Mouse (Mus musculus): Measurements from ENCODE around the gene Tmem159. TPM values are rescaled to one million over a fixed set of nuclear protein-coding genes. Genes with fewer than 3 reads are reported as not detected.

Tmem159 gene
- total RNA-seq, 2 experiments from 2014 or later, result 94.4 to 118 TPM

DNA sequence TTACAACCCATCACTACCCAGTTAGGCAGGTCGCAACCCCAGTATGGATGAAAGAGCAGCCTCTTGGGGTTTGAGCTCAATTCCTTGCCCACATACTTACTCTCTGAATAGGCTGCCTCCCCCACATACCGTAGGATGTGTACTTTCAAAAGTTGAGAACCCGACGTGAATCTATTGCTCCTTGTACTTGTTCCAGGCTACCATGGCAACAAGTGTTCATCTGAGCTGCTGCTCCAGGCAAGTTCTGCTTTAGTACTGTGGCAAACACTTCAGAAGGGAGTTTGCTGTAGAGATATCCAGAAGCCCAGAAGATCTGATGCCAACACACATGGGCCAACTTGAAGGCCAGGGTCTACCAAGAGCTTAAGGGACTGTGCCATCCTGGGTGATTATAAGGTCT, 26.8 kb downstream of the Tmem159 start:
- no peak for DNase-seq (ENCODE audit: low spot score in 2 of 2)

DNA sequence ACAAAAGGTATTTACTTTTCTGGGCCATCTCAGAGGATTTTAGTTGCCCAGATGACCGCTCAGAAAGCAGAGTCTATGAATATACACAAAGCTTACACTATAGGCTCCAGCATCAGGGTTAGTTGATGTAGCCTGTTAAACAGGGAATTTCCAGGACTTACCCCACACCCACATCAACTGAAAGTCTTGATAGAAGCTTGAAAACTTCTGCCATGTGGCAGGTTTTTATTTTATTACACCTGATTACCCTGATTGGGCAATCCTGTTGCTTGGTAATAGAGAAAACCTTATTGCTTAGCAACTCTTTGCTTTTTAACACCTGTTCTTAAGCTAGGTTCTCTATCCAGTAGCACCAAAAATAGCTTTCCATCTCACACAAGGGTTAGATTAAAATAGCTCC, 40.6 kb downstream of the Tmem159 start:
- DNase-seq (ENCODE audit: low spot score in 2 of 2), result no peak

- no peak for DNase-seq (ENCODE audit: low spot score in 2 of 2)
Measured at GRCm38 (mm10) chr7:120145191-120145590, 43.0 kb downstream of the Tmem159 start, which contains the start of gene Zp2. Zp2 (minus strand) TSS chr7:120145291.

DNA sequence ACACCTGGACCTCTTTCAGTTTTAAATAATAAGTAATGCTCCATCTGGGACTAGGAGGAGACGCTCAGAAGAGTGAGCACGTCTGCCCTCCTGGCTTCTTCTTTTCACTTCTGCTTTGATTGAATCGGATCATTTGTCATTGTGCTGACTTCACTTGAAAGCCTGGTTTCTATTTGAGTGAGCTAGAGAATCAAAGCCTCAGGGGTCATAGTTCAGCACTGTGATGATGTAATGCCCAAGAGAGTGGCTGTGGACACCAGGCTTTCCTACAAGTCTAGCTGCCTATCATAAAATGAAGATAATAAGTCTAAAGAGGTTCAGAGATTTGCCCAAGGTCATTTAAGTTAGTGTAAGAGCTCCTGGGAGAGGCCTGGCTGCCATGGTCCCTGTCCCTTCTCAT, 48.1 kb downstream of the Tmem159 start:
- no peak for DNase-seq (ENCODE audit: low spot score in 2 of 2)

DNA sequence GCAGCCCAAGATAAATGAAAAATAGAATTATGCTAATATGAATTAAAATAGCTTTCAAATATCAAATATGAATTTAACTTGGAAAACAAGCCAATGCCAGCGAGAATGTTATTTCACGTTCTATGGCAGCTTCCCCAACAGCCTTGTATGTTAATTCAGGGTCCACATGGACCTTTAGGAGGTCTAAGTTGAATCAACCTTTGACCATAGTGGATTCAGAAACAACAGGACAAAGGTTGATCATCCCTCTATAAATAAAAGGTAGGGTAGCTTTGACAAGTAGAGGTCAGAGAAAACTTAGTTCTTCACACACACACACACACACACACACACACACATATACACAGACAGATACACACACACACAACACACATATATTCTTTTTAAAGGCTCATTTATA, 48.7 kb downstream of the Tmem159 start:
- no peak for DNase-seq (ENCODE audit: low spot score in 2 of 2)

GRCm38 (mm10) chr7:120156841-120157409, 54.8 kb downstream of the Tmem159 start:
- DNase-seq (ENCODE audit: low spot score in 2 of 2), result no peak

DNA sequence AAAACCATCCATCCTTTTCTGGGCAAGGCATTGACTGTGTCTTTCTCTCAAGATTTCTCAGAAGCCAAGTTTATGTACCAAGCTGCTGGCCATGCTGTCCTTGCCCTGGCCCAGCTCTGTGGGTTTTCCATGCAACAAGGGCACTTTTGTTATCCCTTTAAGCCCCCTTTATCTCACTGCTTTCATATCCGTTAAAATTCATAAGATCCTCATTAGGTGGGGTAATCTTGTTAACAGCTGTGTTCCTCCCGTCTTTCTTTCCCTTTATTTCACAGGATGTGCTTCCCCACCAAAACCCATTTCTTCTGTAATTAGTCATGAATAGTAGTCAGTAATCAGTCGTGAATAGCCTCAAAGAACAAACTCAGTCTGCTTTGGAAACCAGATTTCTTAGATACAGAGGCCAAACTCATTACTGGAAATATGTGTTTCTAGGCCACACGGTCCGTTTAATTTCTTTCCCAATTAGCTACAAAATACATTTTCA, 55.5 kb downstream of the Tmem159 start:
- no peak for DNase-seq (ENCODE audit: low spot score in 2 of 2)

DNA sequence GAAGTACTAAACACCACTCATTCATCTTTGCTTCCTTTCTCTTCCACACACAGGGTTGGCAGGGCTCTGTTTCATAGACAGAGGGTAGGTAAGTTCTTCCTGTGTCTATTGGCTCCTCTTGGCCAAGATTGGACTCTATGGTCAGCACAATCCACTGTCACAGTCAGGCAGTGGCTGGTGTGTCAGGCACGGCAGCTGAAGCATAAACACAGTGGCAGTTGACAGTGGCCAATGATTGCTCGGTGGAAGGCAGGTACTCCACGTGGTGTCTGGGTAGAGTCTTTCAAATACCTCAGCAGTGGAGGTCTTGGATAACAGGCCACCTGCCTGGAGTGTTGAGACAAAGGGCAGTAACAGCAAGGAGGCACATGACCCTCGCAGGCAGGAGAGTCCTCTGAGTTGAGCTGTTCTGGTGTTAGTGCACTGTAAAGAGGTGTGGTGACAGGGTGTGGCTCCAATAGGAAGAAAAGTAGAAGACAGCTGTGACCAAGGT, 56.0 kb downstream of the Tmem159 start:
- no peak for DNase-seq (ENCODE audit: low spot score in 2 of 2)

- DNase-seq (ENCODE audit: low spot score in 2 of 2), result no peak
Measured at GRCm38 (mm10) chr7:120163581-120164251, 61.6 kb downstream of the Tmem159 start.

Other genes starting within 250 kb of the Tmem159 start
- 1 to 10 TPM; 3.3 to 4.5 TPM for gene Lyrm1, start 206.5 kb upstream of the Tmem159 start, total RNA-seq (2021)
- gene Dcun1d3, start 206.1 kb upstream of the Tmem159 start, total RNA-seq (2021), result 10 to 100 TPM; 18.3 to 24.4 TPM
- gene Dnah3, start 7.1 kb upstream of the Tmem159 start, total RNA-seq (2021), result under 1 TPM in 1 of 2 experiments, not detected in 1; 0.03 TPM
- under 1 TPM in 1 of 2 experiments, not detected in 1; 0.22 TPM for gene Zp2, start 42.9 kb downstream of the Tmem159 start, total RNA-seq (2021)
- 1 to 10 TPM; 1.6 to 2.4 TPM for gene Anks4b, start 71.5 kb downstream of the Tmem159 start, total RNA-seq (2021)
- gene Crym, start 99.8 kb downstream of the Tmem159 start, total RNA-seq (2021), result 1 to 10 TPM; 3.6 to 4.5 TPM
- under 1 TPM in 1 of 2 experiments, not detected in 1; 0.25 TPM for gene Abca14, start 101.6 kb downstream of the Tmem159 start, total RNA-seq (2021)
- not detected for gene Abca15, start 226.3 kb downstream of the Tmem159 start, total RNA-seq (2021)